Mouse (Mus musculus): Measurements from ENCODE around the gene T2. TPM values are rescaled to one million over a fixed set of nuclear protein-coding genes. Genes with fewer than 3 reads are reported as not detected.

The T2 gene
- total RNA-seq, 2 experiments from 2014 or later = 0.32 to 0.68 TPM

DNA sequence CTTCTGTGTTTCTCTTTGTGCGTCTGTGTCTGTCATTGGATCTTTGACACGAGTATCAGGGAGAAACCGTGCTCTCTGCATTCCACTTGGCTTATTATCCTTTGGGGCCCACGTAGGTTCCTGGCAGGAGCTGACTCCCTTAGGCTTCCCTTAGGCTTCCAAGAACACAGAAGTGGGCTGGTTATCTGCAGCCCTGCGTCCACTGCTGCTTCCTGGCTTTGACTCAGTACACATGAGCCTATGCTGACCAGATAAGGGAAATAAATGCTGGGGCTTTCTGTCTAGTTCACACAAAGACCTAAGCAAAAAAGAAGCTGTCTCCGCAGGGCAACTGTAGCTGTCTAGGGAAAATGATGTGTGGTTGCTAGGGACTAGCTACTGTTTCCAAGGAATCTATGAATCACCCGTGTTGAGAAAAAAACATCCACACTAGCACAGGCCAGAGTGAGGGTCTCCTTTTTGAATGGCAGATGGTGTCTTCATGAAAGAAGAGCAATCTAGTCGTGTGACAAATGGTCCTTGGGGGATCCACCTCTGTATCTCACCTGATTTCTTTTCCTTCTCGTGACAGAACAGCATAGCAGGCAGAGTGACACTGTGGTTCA, 101.2 kb downstream of the T2 start:
- intact Hi-C loops (cut with DNase I) = loop anchor here (10.0 kb wide), 1 partner anchor 192 kb away; no protein-coding TSS in a partner anchor
- DNase-seq (ENCODE audit: low spot score in 2 of 2) = no peak

DNA sequence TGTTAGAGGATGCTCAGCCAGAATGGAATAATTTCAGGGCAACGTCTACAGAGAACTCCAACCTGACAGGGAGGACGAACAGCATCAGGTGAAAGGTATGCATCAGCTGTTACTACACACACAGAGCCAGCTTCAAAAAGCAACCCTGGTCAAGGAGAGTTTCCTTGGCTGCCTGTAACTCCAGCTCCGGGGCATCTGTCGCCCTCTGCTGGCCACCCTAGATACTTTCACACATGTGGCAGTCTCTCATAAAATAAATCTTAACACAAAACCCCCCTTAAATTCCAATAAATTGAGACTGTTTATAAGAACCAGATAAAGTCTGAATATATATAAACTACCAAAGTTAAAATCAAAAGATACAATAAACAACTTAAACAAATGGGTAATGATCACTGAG, 105.8 kb downstream of the T2 start:
- intact Hi-C loops (cut with DNase I) = loop anchor here (2.0 kb wide), 1 partner anchor 73 kb away; no protein-coding TSS in a partner anchor

DNA sequence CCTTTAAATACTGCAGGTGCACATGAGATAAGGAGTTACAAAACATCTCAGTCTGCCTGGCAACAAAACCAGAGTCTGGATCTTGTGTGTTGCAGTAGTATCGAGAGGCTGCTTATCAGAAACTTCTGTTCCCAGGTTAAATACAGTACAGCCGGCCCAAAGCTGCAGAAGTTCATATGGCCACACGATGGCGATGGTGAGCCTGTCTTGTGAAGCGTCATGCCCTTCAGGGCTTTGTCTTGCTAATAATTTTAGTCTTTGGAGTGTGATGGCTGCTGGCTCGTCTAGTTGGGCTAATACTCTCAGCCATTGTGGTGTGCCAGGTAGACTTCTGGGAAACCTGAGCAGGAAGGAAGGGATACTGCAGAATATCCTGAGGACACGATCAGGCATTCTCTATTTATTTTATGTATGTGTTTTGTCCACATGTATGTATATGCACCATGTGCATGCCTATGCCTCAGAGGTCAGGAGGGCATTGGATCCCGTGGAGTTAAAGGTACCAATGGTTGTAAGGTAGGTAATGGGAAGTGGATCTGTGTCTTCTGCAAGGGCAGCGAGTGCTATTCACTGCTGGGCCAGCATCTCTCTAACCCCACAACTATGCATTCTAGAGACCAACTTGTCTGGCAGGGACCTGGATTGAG, 107.8 kb downstream of the T2 start:
- peak in 1 of 2 experiments; percentile 60 for DNase-seq (ENCODE audit: low spot score in 2 of 2)
- intact Hi-C loops (cut with DNase I) = no loop called here

More for the DNA sequence above, 105.8 kb downstream of the T2 start:
- DNase-seq (ENCODE audit: low spot score in 2 of 2) = no peak

DNA sequence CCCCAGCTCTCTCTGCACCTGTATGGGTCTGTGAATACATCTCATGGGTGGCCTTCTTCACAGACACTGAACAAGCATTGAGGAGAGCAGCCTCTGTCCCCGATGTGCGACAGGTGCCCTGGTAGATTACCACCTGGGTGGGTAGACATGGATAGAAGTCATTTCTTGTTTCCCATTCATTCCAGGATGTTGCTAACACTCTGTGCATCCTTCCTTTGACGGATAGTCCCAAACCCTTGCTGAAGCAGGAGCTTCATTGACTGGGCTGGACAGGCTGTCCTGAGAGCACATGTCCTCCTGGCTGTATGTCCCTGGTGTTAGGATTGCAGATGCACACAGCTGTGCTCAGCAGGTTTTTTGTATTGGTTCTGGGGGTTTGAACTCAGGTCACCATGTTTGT, 112.0 kb downstream of the T2 start:
- intact Hi-C loops (cut with DNase I) = loop anchor here (1.0 to 5.0 kb wide), 2 partner anchors 60 to 125 kb away; partner anchors contain the start of gene Pde10a
- DNase-seq (ENCODE audit: low spot score in 2 of 2) = no peak

DNA sequence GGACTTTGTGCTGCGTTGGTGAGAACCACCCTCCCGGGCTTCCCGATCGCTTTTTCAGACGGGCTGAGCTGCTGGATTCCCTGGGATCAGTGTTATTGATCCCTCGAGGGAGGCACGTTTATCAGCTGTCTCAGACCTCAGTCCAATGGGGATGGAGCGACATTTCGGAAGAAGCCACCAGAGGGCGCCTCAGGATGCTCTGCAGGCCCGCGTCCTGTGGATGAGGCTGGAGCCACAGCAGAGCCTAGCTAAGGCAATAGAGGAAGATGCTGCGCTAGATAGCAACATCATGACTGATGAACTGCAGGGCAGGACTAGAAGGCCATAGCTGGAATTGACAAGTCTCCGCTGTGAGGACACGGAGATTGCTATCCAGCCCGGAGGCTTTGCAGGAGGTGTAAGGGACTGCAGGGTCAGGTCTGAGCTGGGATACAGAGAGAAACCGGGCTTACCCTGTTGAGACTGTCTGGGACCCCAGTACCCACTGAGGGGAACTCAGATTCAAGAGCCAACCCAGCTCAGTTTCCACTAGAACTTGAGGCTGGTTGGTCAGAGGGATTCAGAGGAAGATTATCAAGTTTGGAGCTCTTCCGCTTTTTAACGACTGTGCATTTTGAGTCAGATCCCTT, 113.0 kb downstream of the T2 start:
- intact Hi-C loops (cut with DNase I) = loop anchor here (1.0 to 5.0 kb wide), 2 partner anchors 58 to 123 kb away; partner anchors contain the start of gene Pde10a
- DNase-seq (ENCODE audit: low spot score in 2 of 2) = peak; percentile 87 to 89

Other genes with a start within 250 kb of the T2 start
- under 1 TPM; 0.29 to 0.37 TPM for gene Gm49673, start 208.2 kb upstream of the T2 start, total RNA-seq (2021)
- gene Rnaset2a, start 207.9 kb upstream of the T2 start, total RNA-seq (2021) = 1 to 10 TPM; 4.6 to 5.1 TPM
- 10 to 100 TPM; 16.4 to 18.1 TPM for gene Fgfr1op, start 190.5 kb upstream of the T2 start, total RNA-seq (2021)
- gene Ccr6, start 119.9 kb upstream of the T2 start, total RNA-seq (2021) = under 1 TPM in 1 of 2 experiments, not detected in 1; 0.57 TPM
- gene Mpc1, start 73.1 kb upstream of the T2 start, total RNA-seq (2021) = 100 to 1,000 TPM; 166 to 173 TPM
- 10 to 100 TPM; 48.0 to 71.2 TPM for gene Sft2d1, start 44.9 kb upstream of the T2 start, total RNA-seq (2021)
- 10 to 100 TPM; 14.4 to 23.3 TPM for gene Prr18, start 18.5 kb upstream of the T2 start, total RNA-seq (2021)
- gene T, start 78.4 kb downstream of the T2 start, total RNA-seq (2021) = not detected
- 100 to 1,000 TPM in 1 of 2 experiments, 10 to 100 TPM in 1; 75.0 to 128 TPM for gene Pde10a, start 169.4 kb downstream of the T2 start, total RNA-seq (2021)
- gene Gm17087, start 211.0 kb downstream of the T2 start, total RNA-seq (2021) = not detected